In the genomic region with DNA sequence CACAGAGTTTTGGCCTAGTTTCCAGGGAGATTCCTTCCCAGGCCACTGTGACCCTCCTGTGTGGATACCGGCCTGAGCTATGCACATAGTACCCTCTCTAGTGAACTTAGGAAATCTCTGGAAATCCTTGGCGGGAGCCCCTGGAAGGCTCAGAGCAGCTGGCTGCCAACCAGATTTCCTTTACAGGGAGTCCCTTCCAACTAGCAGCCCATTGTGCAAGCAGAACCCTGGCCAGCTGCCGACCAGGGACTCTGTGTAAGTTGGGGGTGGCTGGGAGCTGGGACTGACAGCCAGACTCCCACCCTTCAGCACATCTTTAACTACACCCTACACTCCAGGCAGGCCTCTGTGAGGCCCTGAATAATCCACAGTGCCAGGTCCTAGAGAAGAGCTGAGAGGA, we compare ENCODE assay signal across 8 mouse cellular contexts.
DNase-seq lines count a peak whose midpoint lies in the region; ATAC-seq lines count a peak whose summit lies in the region.

No protein-coding gene starts in this region.

- H3K9me3 ChIP-seq in forebrain, embryonic 13.5 days (replicated peaks): no peaks in the 10 kb centered on the region
- no peaks in the 10 kb centered on the region for H3K9me3 ChIP-seq in forebrain, embryonic 10.5 days
- H3K9me3 ChIP-seq in heart, embryonic 12.5 days (replicated peaks): no peaks in the 10 kb centered on the region
- no peaks in the 10 kb centered on the region for H3K9me3 ChIP-seq in stomach, embryonic 16.5 days (replicated peaks; ENCODE audit: control insufficient read depth, low read length)

- no peak overlapping the region for H3K9ac ChIP-seq in forebrain, embryonic 13.5 days
- H3K9ac ChIP-seq in heart, embryonic 12.5 days: no peak overlapping the region
- H3K9ac ChIP-seq in stomach, embryonic 16.5 days (ENCODE audit: low read length): no peak overlapping the region

- peaks cover 13% of the 10 kb centered on the region for H3K4me1 ChIP-seq in forebrain, embryonic 13.5 days
- H3K4me1 ChIP-seq in forebrain, embryonic 10.5 days: no peaks in the 10 kb centered on the region
- H3K4me1 ChIP-seq in heart, embryonic 12.5 days (replicated peaks): peaks cover 42% of the 10 kb centered on the region
- H3K4me1 ChIP-seq in stomach, embryonic 16.5 days (ENCODE audit: control insufficient read depth, insufficient read depth, low read length): peaks cover 4% of the 10 kb centered on the region

- peak; percentile 95 for ATAC-seq in forebrain, embryonic 13.5 days
- ATAC-seq in heart, embryonic 12.5 days (ENCODE audit: insufficient number of reproducible peaks, low FRiP score): peak; percentile 91
- peak; percentile 78 for ATAC-seq in stomach, embryonic 16.5 days (ENCODE audit: insufficient read depth, low FRiP score)

- DNase-seq in forebrain, embryonic 10.5 days (ENCODE audit: extremely low spot score, low spot score): no peak
- peak; percentile 44 for DNase-seq in fibroblast of lung, adult 2 months (ENCODE audit: low read depth)
- peak; percentile 75 to 76 for DNase-seq in kidney, postnatal 4 days
- peak; percentile 86 for DNase-seq in lung, postnatal 14 days
- DNase-seq in c-Kit-positive CD71-positive TER-119-positive erythroid progenitor cells, embryonic 14.5 days (ENCODE audit: low spot score): no peak

- H3K27ac ChIP-seq in forebrain, embryonic 13.5 days: peak overlapping the region; percentile 74
- H3K27ac ChIP-seq in forebrain, embryonic 10.5 days: no peak overlapping the region
- peak overlapping the region; percentile 49 for H3K27ac ChIP-seq in heart, embryonic 12.5 days (ENCODE audit: poor library complexity, severe bottlenecking)
- peak overlapping the region; percentile 15; the same call in 1 of the 2 replicates for H3K27ac ChIP-seq in stomach, embryonic 16.5 days (ENCODE audit: low read length)

- no peak overlapping the region for H3K4me2 ChIP-seq in forebrain, embryonic 13.5 days
- H3K4me2 ChIP-seq in heart, embryonic 12.5 days: no peak overlapping the region
- H3K4me2 ChIP-seq in stomach, embryonic 16.5 days (ENCODE audit: low read depth, low read length): no peak overlapping the region

- 22% methylated on average over 3 of the region's 3 CpGs for whole genome bisulfite sequencing in forebrain, embryonic 13.5 days
- 61% methylated on average over 3 of the region's 3 CpGs for WGBS in forebrain, embryonic 10.5 days
- WGBS in heart, embryonic 12.5 days: 9% methylated on average over 3 of the region's 3 CpGs
- WGBS in stomach, embryonic 16.5 days: 16% methylated on average over 3 of the region's 3 CpGs

- no peak overlapping the region for H3K4me3 ChIP-seq in forebrain, embryonic 13.5 days
- H3K4me3 ChIP-seq in forebrain, embryonic 10.5 days: no peak overlapping the region
- H3K4me3 ChIP-seq in heart, embryonic 12.5 days: no peak overlapping the region
- H3K4me3 ChIP-seq in stomach, embryonic 16.5 days (replicated peaks; ENCODE audit: low read length): no peak overlapping the region

- no peaks in the 10 kb centered on the region for H3K36me3 ChIP-seq in forebrain, embryonic 13.5 days (ENCODE audit: poor library complexity, severe bottlenecking)
- H3K36me3 ChIP-seq in forebrain, embryonic 10.5 days (replicated peaks): no peaks in the 10 kb centered on the region
- H3K36me3 ChIP-seq in heart, embryonic 12.5 days: no peaks in the 10 kb centered on the region
- no peaks in the 10 kb centered on the region for H3K36me3 ChIP-seq in stomach, embryonic 16.5 days (ENCODE audit: control insufficient read depth, insufficient read depth, low read length)

- H3K27me3 ChIP-seq in forebrain, embryonic 13.5 days: no peaks in the 10 kb centered on the region
- no peaks in the 10 kb centered on the region for H3K27me3 ChIP-seq in forebrain, embryonic 10.5 days (ENCODE audit: poor library complexity, severe bottlenecking)
- H3K27me3 ChIP-seq in heart, embryonic 12.5 days (replicated peaks): no peaks in the 10 kb centered on the region
- H3K27me3 ChIP-seq in stomach, embryonic 16.5 days (ENCODE audit: control insufficient read depth, insufficient read depth, low read length): no peaks in the 10 kb centered on the region

Comparison
In these comparisons a context has a peak if more than half of its experiments do, and no peak if none do; other contexts are left out.
1. DNase-seq: peak in fibroblast of lung, adult 2 months (single experiment), kidney, postnatal 4 days (2 of 2) and lung, postnatal 14 days (single experiment); none in forebrain, embryonic 10.5 days (single experiment) and c-Kit-positive CD71-positive TER-119-positive erythroid progenitor cells, embryonic 14.5 days (single experiment).
2. Peak in every context shown above with its lines, with median percentiles within 50 percentile points of each other: ATAC-seq.